Mouse (Mus musculus) erythroblast, embryonic 14.5 days (primary cell): ENCODE results near the gene Rab3b.

Experiments used
- GATA1 ChIP-seq: IDR thresholded peaks from 2 replicates; pipeline ENCODE4 v1.6.1; 2012; ENCODE audit warnings: low read length, inconsistent platforms, mixed read lengths
- TAL1 ChIP-seq: IDR thresholded peaks from 3 replicates; pipeline ENCODE4 v1.6.1; 2012; ENCODE audit warnings: low read length, inconsistent platforms, mixed read lengths

GRCm38 (mm10) chr4:108903346-108903745 is 24.5 kb downstream of the Rab3b start:
- TF ChIP-seq GATA1 (no peak), TAL1 (no peak)
